Mouse (Mus musculus) testis, postnatal 14 days (tissue): ENCODE results near the gene Olfr539.
A peak's percentile ranks its signal among the peaks of the same experiment; 100 is the strongest.
"Not testable (repeated sequence)": the region's sequence is repeated elsewhere in the genome, so short reads cannot be mapped to it uniquely, and the experiment has no call there.

Source experiments
- DNase-seq: peaks from one replicate; pipeline ENCODE4 v3.0.0; 2021; ENCODE audit warnings: low spot score

The Olfr539 gene

GRCm38 (mm10) chr7:140659630-140660029 is at the start of gene Olfr539:
TSS of gene Olfr539 (plus strand) at chr7:140659930.
- no peak for DNase-seq

- DNase-seq: not testable (repeated sequence)
Observed at GRCm38 (mm10) chr7:140628670-140629069, 31.1 kb upstream of the Olfr539 start, which contains the start of gene Olfr61. TSS of gene Olfr61 (plus strand) at chr7:140628970.

DNA sequence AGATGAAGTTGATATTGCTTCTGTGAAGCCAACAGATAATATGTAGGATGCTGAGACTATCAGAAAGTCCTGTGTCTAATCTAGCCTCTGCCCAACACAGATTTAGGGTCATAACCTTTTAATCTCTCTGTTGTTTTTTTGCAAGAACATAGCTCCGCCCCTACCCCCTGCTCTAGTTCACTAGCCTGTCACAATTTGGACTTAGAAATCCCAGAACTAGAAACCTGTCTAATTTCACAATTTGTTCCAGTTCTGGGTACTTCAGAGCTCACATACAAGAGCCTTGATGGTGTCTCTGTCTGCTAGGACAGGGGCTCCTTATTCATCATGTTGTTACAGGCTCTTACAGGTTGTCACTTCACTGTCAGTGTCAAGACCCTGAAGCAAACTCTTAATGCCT is 29.2 kb upstream of the Olfr539 start:
- DNase-seq: no peak

GRCm38 (mm10) chr7:140646152-140646551 is 13.6 kb upstream of the Olfr539 start, which contains the start of gene Olfr53:
TSS of gene Olfr53 (plus strand) at chr7:140646452.
- DNase-seq: no peak

DNA sequence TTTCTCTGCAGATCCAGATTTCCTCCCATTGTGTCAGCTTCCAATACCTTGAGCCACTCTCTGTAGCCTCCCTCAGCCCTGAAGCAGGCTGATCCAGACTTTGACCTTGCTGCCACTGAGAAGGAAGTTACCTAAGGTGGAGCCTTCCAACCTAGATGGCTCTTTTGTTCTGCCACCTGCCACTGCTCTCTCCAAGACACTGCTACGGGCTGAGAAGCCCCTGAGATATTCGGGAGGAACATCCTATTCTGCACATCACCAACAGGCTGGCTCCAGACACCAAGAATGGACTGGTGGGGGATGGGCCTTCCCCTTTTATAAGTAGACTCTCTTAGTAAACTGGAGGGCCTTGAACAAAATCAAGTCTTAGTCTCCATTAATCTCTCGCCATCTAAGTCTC is 11.0 kb downstream of the Olfr539 start:
- not testable (repeated sequence) for DNase-seq

DNA sequence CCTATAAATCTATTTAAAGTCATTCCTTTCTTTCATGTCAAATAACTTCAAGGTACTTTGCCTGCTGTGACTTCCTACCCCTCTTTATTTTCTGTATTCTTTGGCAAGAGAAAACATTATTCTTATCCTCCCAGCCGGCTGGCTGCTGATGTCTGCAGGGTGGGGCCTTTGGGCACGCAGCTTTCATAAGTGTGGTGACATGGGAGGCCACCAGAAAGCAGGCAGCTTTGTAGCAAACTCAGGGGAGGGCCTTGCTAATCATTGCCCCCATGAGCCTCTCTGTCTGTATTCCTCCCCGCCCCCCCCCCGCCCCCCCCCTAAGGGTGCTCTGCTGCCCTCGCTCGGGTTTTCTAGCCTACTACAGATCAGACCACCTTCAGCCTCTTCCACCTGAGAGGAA is 16.1 kb downstream of the Olfr539 start:
- no peak for DNase-seq

DNA sequence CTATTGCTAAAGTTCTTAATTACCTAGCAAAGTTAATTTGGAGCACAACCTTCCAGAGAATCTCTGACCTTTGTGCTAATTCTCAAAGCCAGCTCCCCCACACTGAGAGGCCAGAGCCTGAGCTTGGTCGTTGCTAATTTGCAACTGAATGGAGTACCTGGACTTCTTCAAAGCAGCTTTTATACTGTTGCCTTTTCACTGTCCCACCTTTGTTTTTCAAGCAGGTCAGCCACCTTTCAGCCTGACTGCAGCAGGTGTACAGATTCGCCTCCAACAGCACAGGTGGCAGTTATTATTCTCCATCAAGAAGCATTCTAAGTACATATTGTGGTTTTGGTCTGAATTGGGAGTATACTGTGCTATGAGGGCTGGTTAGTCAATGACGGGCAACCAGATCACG is 19.9 kb downstream of the Olfr539 start:
- not testable (repeated sequence) for DNase-seq

DNA sequence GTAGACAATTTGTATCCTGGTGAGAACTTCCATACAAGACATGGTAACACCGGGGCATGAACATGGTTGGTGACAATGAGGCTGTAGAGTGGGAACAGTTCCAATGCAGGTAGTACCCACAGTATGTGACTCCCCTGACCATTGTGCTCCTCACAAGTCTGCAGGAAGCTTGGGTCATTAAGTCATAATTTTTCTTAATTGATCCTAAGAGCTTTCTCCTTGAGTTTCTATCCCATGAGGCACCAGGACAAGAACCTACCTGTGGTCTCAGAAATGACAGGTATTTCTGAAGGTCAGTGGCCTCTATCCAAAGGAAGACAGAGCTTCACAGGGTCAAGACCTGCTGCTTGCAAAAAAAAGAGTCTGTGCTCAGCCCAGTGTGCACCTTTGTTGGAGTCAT is 21.9 kb downstream of the Olfr539 start, which contains the start of gene Olfr45:
Olfr45 (plus strand) TSS at position 301 of the 400 bp plus-strand sequence.
- DNase-seq: no peak

DNA sequence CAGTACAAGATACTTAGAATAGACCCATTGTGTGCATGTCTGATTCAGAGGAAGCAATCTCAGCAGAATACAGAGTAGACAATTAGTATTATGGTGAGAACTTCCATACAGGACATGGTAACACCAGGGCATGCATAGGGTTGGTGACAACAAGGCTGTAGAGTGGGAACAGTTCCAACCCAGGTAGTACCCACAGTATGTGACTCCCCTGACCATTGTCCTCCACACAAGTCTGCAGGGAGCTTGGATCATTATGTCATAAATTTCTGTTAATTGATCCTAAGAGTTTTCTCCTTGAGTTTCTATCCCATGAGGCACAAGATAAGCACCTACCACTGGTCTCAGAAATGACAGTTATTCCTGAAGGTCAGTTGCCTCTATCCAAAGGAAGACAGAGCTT is 37.2 kb downstream of the Olfr539 start, which contains the start of gene Olfr541:
Olfr541 (plus strand) TSS at position 301 of the 400 bp plus-strand sequence.
- DNase-seq: no peak

DNA sequence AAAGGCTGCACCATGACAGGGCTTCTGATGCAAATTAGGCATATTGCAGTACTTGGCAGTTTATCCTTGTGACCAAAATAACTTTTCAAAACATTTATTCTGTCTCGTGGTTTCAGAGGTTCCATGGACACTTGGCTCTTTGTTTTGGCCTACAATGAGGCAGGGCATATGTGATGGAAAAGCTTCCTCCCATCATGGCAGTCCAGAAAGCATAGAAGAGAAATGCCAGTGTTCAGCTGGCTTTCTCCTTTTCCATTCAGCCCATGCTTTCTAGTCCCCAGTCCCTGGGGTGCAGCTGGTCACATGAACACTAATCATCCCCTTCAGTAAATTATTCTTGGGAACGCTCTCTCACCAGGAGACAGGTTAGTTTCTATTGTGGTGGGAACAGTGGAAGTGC is 46.6 kb downstream of the Olfr539 start:
- DNase-seq: no peak

DNA sequence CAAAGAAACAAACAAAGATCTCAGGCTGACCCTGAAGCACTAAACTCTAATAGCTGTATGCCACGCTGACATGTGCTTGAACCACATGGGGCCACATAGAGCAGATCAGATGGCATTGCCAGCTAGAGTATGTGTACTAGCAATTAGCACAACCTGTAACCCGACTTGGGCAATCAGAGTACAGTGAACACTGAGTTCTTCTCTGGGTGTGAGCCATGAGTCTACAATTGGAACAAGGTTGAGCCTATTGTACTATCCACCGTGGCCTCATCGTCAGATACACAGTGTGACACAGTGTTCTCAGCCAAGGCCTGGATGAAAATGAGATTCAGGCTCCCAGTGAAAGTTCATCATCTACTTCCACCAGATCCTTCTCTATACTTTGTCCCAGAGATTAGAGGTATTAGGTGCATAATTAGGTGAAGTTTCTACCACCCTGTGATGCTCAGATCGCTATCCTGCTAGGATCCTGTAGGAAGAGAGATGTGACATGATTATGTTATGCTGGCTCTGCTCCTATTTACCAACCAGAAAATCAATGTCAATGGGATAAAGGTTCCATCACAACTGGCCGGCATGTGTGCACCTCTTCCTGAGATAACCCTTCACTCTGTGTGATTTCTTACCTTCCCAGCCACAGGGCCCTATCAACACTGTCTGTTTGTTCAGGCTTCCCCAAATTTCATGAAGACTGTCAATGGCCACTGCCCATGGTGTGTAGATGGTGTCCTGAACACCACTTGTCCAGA is 48.0 kb downstream of the Olfr539 start:
- peak; percentile 14 for DNase-seq

DNA sequence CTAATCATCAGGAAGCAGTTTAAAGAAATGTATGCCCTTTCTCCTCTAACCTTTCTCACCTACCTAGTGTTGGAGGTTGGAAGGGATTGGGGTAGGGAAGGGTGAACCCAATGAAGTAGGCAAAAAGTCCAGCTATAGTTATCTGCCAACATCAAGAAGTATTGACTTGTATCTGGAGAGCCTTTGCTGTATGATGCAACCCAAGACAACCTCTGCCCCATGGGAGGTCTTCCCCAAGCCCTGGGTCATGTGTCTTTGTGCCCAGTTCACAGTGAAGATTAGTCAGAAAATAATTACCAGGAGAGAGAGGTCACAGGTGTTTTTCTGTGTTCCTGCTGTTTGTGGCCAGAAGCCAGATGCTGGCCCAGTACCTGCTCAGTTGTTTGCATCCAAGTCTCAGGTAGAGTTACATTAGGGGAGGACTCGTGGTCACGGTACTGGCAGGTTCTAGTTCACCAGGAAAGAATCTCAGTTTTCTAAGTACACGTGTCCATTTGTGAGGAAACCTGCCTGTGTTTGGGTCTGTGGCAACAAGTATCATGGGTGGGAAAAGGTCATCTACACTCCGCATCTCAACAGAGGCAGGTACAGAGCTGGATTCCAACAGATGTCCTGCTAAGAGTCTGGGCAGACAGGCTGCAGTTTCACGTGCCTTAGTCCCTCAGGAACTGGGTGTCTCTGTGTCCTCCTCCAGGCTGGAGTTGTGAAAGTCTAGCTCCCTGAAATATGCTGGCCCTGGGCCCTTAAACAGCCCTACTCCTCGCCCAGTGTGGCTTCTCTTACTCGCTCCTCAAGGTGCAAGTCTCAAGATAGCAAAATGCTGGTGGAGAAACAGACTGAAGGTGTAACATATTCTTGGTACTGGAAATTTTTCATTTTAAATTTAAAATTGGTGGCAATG is 57.7 kb downstream of the Olfr539 start:
- DNase-seq: no peak

DNA sequence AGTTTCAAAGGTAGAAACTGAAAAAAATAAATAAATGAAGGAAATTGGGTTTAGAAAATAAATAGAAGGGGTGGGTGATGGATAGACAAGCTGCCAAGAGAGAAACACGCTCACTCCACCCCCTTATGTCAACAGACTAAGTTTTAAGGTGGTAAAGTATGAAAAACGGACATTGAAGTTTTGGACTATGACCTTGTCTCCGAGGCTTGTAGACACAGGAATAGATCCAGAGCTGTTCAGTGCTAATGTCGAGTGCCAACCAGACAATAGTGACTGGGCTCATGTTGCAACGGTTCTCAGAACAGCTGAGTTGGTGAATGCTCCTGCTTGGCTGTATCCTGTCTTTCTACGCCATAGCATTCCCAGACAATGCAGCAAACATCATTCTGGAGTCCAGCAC is 61.4 kb downstream of the Olfr539 start:
- no peak for DNase-seq

GRCm38 (mm10) chr7:140725558-140725957 is 65.8 kb downstream of the Olfr539 start:
- no peak for DNase-seq
